Mouse (Mus musculus) lung, adult 2 months (tissue): ENCODE measurements around the gene Kit.

Experiments used
- CTCF ChIP-seq: fragments of 200-500 bp; IDR thresholded peaks from 2 replicates; pipeline ENCODE4 v1.5.1; 2011; ENCODE audit warnings: mild to moderate bottlenecking, low read length, control low read depth; ENCODE audit not compliant: insufficient read depth
- POLR2A ChIP-seq: fragments of 200-500 bp; IDR thresholded peaks from 2 replicates; pipeline ENCODE4 v1.6.1; 2011; ENCODE audit warnings: low read depth, mild to moderate bottlenecking, control low read depth, low read length, borderline replicate concordance; ENCODE audit errors: extremely low read depth

DNA sequence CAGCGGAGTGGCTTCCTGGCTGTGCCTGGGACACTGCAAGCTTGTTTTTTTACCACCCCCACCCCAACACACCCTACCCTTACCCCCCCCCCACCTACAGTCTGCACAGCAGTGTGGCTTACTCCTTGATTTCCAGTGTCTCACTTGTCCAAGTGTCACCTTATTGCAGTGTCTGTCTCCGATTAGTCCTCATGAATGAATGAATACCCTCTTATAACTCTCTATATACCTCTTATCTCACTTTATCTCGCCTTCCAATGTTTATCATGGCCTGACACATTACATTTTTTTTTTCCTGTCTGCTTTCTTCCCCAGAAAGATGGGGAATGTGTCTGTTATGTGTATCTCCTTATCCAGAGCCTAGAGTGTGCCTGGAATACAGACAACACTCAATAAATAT, 38.6 kb upstream of the Kit start:
- TF ChIP-seq CTCF (no peak), POLR2A (no peak)
